Mouse (Mus musculus) heart, adult 2 months (tissue): ENCODE measurements at regions not wholly inside any gene's neighbourhood (a gene's known extent, or its start where the extent isn't known, plus 50 kb on each side); places are given as distances from the start of the nearest gene placed in this dataset.

Source experiments
- EP300 ChIP-seq: fragments of 200-500 bp; IDR thresholded peaks from 2 replicates; pipeline ENCODE4 v1.6.1; 2011; ENCODE audit warnings: low read depth, low read length, control low read depth; ENCODE audit not compliant: insufficient read depth
- POLR2A ChIP-seq: fragments of 200-500 bp; IDR thresholded peaks from 2 replicates; pipeline ENCODE4 v1.6.1; 2011; ENCODE audit warnings: mild to moderate bottlenecking, low read depth, low read length, control low read depth; ENCODE audit not compliant: insufficient read depth

DNA sequence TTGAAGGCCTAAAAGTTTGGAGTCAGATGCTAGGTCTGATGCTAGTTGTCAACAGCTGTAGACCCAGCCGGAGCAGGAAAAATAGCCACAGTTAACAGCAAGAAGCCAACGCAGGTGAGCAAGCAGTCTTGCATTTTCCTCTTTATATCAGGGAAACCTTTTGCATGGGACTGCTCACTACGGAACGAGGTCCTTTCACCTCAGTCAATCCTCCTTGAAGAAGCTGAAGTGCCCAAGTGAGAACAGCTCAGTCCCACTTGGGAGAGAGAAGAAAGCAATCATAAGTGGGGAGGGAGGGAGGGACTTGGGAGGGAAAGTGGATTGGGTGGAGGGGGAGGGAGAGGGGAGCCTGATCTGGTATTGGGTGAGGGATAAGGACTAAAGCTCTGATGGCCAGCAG, 107.6 kb downstream of the Kcnj2 start:
- no peak for TF ChIP-seq POLR2A
- no peak for TF ChIP-seq EP300
